In the genomic region with DNA sequence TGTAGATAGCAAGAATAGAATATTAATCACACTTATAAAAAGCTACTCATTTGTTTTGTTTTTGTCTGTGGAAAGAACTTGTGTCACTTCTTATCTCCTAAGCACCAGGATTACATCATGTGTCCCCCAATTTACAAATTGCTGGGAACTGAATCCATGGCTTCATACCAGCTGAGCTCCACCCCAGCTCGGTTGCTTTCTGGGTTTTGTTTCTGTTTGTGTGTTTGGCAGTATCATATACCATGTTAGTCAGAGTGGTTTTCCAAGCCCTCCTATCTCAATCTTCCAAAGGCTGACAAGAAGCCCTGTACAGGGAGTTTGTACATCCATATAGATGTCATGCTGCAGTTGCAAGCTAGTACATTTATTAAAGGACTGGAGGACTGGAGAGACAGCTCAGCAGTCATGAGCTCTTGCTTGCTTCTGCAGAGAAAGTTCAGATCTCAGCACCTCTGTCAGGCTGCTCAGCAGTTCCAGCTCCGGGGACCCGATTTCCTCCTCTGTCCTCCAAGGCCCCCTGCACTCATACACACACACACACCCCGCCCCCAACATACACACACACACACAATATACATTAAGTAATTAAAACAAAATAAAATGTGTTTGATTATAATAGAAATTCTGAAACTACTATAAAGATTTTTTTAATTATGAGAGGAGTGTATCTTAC, we compare ENCODE assay signal across 11 mouse cellular contexts. TPM values are rescaled to one million over a fixed set of nuclear protein-coding genes. Genes with fewer than 3 reads are reported as not detected.
DNase-seq lines count a peak whose midpoint lies in the region; ATAC-seq and TF ChIP-seq lines count a peak whose summit lies in the region.
"Had no signal": no experiment of that assay in that cellular context is flagged by ENCODE, and none has a peak within 500 bp of the region (broad histone marks: within the 10 kb centered on the region; RNA-seq: fewer than 3 reads in every experiment).

No protein-coding gene starts in this region.

- H3K36me3 ChIP-seq in liver, adult 2 months (ENCODE audit: control insufficient read depth, insufficient read depth, low read length), result peaks cover 4% of the 10 kb centered on the region
- H3K36me3 ChIP-seq in forebrain, embryonic 14.5 days (ENCODE audit: control insufficient read depth, insufficient read depth, low read length), result no peaks in the 10 kb centered on the region
- H3K36me3 ChIP-seq in limb, embryonic 12.5 days, result no peaks in the 10 kb centered on the region
- H3K36me3 ChIP-seq in stomach, embryonic 14.5 days (ENCODE audit: control insufficient read depth, insufficient read depth, low read length), result no peaks in the 10 kb centered on the region
- H3K36me3 ChIP-seq: G1E had no signal

- H3K4me2 ChIP-seq in forebrain, embryonic 14.5 days (ENCODE audit: low read length), result peak overlapping the region; percentile 44
- H3K4me2 ChIP-seq in limb, embryonic 12.5 days, result peak overlapping the region; percentile 53
- H3K4me2 ChIP-seq in stomach, embryonic 14.5 days (replicated peaks; ENCODE audit: low read depth, low read length), result 0 out of 2 replicates have a peak overlapping the region, but pooled peaks have one; percentile 26

- DNase-seq in liver, adult 2 months (ENCODE audit: extremely low read depth, low read depth, low spot score), result no peak
- no peak for DNase-seq in liver
- no peak for DNase-seq in forebrain, embryonic 14.5 days (ENCODE audit: low spot score)
- DNase-seq in adrenal gland, adult 2 months, result no peak
- no peak for DNase-seq in left cerebral cortex, adult 8-10 months (ENCODE audit: low spot score in 2 of 2)
- no peak for DNase-seq in layer of hippocampus, adult 9-10 months (ENCODE audit: low spot score)
- DNase-seq: lung, adult 18-20 months; right cerebral cortex, postnatal 25 days had no signal

- H3K4me1 ChIP-seq in liver, adult 2 months (ENCODE audit: control insufficient read depth, insufficient read depth, low read length), result peaks cover 41% of the 10 kb centered on the region
- H3K4me1 ChIP-seq in forebrain, embryonic 14.5 days (ENCODE audit: control insufficient read depth, insufficient read depth, low read length), result peaks cover 7% of the 10 kb centered on the region; the same call in 1 of the 2 replicates
- H3K4me1 ChIP-seq in limb, embryonic 12.5 days (replicated peaks), result peaks cover 24% of the 10 kb centered on the region
- H3K4me1 ChIP-seq in stomach, embryonic 14.5 days (ENCODE audit: control insufficient read depth, insufficient read depth, low read length), result peaks cover 10% of the 10 kb centered on the region; the same call in 1 of the 2 replicates

- TF ChIP-seq CTCF in liver, adult 2 months (IDR thresholded peaks at IDR 0.05; ENCODE audit: low read depth, low read length), result no peak

- TF ChIP-seq POLR2A in liver, adult 2 months (IDR thresholded peaks at IDR 0.05; ENCODE audit: extremely low read depth, insufficient read depth, low read length), result no peak

- H3K9ac ChIP-seq in liver, adult 2 months (ENCODE audit: low read depth, low read length), result peak overlapping the region; percentile 56
- H3K9ac ChIP-seq in forebrain, embryonic 14.5 days (ENCODE audit: low read length), result peak overlapping the region; percentile 52
- H3K9ac ChIP-seq in limb, embryonic 12.5 days (replicated peaks), result no peak overlapping the region; the same call in 1 of the 2 replicates
- no peak overlapping the region for H3K9ac ChIP-seq in stomach, embryonic 14.5 days (replicated peaks; ENCODE audit: low read depth, low read length)

- WGBS in liver, adult 2 months, result 54% methylated on average over 4 of the region's 4 CpGs
- WGBS in forebrain, embryonic 14.5 days, result 42% methylated on average over 4 of the region's 4 CpGs
- 64% methylated on average over 4 of the region's 4 CpGs for WGBS in limb, embryonic 12.5 days
- 44% methylated on average over 4 of the region's 4 CpGs for WGBS in stomach, embryonic 14.5 days

- peak; percentile 54 for ATAC-seq in forebrain, embryonic 14.5 days
- ATAC-seq in limb, embryonic 12.5 days (ENCODE audit: insufficient number of reproducible peaks, insufficient read depth, low FRiP score, low TSS enrichment, low read depth), result no peak
- no peak for ATAC-seq in stomach, embryonic 14.5 days (ENCODE audit: insufficient number of reproducible peaks, insufficient read depth, low FRiP score, low read depth)

- H3K27me3 ChIP-seq in liver, adult 2 months (ENCODE audit: control insufficient read depth, insufficient read depth, low read length), result no peaks in the 10 kb centered on the region
- H3K27me3 ChIP-seq in forebrain, embryonic 14.5 days (replicated peaks; ENCODE audit: control insufficient read depth, insufficient read depth, low read length), result no peaks in the 10 kb centered on the region
- H3K27me3 ChIP-seq in limb, embryonic 12.5 days, result no peaks in the 10 kb centered on the region
- H3K27me3 ChIP-seq in stomach, embryonic 14.5 days (ENCODE audit: control insufficient read depth, insufficient read depth, low read length), result no peaks in the 10 kb centered on the region

- no peaks in the 10 kb centered on the region for H3K9me3 ChIP-seq in forebrain, embryonic 14.5 days (replicated peaks; ENCODE audit: control insufficient read depth, low read length)
- H3K9me3 ChIP-seq in limb, embryonic 12.5 days, result 0 out of 2 replicates have a peak, but pooled peaks cover 3% of the 10 kb centered on the region
- no peaks in the 10 kb centered on the region for H3K9me3 ChIP-seq in stomach, embryonic 14.5 days (ENCODE audit: control insufficient read depth, low read depth, low read length)

- peak overlapping the region; percentile 49; the same call in 1 of the 2 replicates for H3K4me3 ChIP-seq in liver, adult 2 months (ENCODE audit: insufficient read depth, low read depth, low read length)
- peak overlapping the region; percentile 16; the same call in 1 of the 2 replicates for H3K4me3 ChIP-seq in forebrain, embryonic 14.5 days (ENCODE audit: low read depth, low read length)
- H3K4me3 ChIP-seq in limb, embryonic 12.5 days (replicated peaks), result no peak overlapping the region
- no peak overlapping the region for H3K4me3 ChIP-seq in stomach, embryonic 14.5 days (ENCODE audit: low read depth, low read length)

- H3K79me2 ChIP-seq in liver, adult 2 months (ENCODE audit: control insufficient read depth, insufficient read depth, low read length), result peaks cover 13% of the 10 kb centered on the region; the same call in 1 of the 2 replicates

- H3K27ac ChIP-seq in liver, adult 2 months (replicated peaks; ENCODE audit: insufficient read depth, low read depth, low read length), result peak overlapping the region; percentile 95
- no peak overlapping the region for H3K27ac ChIP-seq in forebrain, embryonic 14.5 days (ENCODE audit: low read depth, low read length)
- peak overlapping the region; percentile 75; the same call in 1 of the 2 replicates for H3K27ac ChIP-seq in limb, embryonic 12.5 days
- H3K27ac ChIP-seq in stomach, embryonic 14.5 days (ENCODE audit: low read length), result no peak overlapping the region

RNA-seq across cellular contexts. Expression of a gene that starts 6.1 kb away (rescaled TPM):
- total RNA-seq in liver, adult 2 months (2014; rRNA removed), result 39.7 and 60.6 TPM in 2 replicates
- polyA plus RNA-seq in liver, adult 2 months (2012; rRNA removed), result 11.4 and 12.4 TPM in 2 replicates
- 2.0 and 3.2 TPM in 2 replicates for polyA plus RNA-seq in forebrain, embryonic 14.5 days (2014; fragmentation: Nextera tagmentation; extraction: Ambion mirVana)
- 6.3 and 7.9 TPM in 2 replicates for polyA plus RNA-seq in limb, embryonic 12.5 days (2016; fragmentation: Nextera tagmentation; extraction: Ambion mirVana)
- 9.1 and 9.3 TPM in 2 replicates for polyA plus RNA-seq in stomach, embryonic 14.5 days (2014; fragmentation: Nextera tagmentation; extraction: Ambion mirVana)
- total RNA-seq in adrenal gland, adult 2 months (2021), result 1 to 10 TPM; 1.7 to 2.2 TPM
- 0.22 and 0.66 TPM in 2 replicates for polyA plus RNA-seq in adrenal gland, adult 2 months (2012; rRNA removed)
- total RNA-seq in left cerebral cortex, adult 8-10 months (2022), result 1 to 10 TPM in 2 of 4 experiments, under 1 TPM in 2; 0.58 to 1.1 (median 0.84) TPM
- polyA plus RNA-seq: G1E had no signal

RNA-seq across cellular contexts. Expression of a gene that starts 33.3 kb away (rescaled TPM):
- total RNA-seq in liver, adult 2 months (2014; rRNA removed), result 7.7 and 9.6 TPM in 2 replicates
- 5.5 and 6.2 TPM in 2 replicates for polyA plus RNA-seq in liver, adult 2 months (2012; rRNA removed)
- 27.9 and 33.1 TPM in 2 replicates for polyA plus RNA-seq in forebrain, embryonic 14.5 days (2014; fragmentation: Nextera tagmentation; extraction: Ambion mirVana)
- 35.6 and 35.7 TPM in 2 replicates for polyA plus RNA-seq in limb, embryonic 12.5 days (2016; fragmentation: Nextera tagmentation; extraction: Ambion mirVana)
- polyA plus RNA-seq in stomach, embryonic 14.5 days (2014; fragmentation: Nextera tagmentation; extraction: Ambion mirVana), result 29.1 and 30.9 TPM in 2 replicates
- total RNA-seq in adrenal gland, adult 2 months (2021), result 10 to 100 TPM; 21.1 to 23.5 TPM
- 11.9 and 12.9 TPM in 2 replicates for polyA plus RNA-seq in adrenal gland, adult 2 months (2012; rRNA removed)
- total RNA-seq in left cerebral cortex, adult 8-10 months (2022), result 10 to 100 TPM; 31.1 to 42.3 (median 33.2) TPM

Comparison
In these comparisons a context has a peak if more than half of its experiments do, and no peak if none do; other contexts are left out.
1. H3K27ac ChIP-seq: peak in liver, adult 2 months (single experiment) and limb, embryonic 12.5 days (single experiment); none in forebrain, embryonic 14.5 days (single experiment) and stomach, embryonic 14.5 days (single experiment).
2. H3K4me3 ChIP-seq: peak in liver, adult 2 months (single experiment) and forebrain, embryonic 14.5 days (single experiment); none in limb, embryonic 12.5 days (single experiment) and stomach, embryonic 14.5 days (single experiment).
3. H3K9ac ChIP-seq: peak in liver, adult 2 months (single experiment) and forebrain, embryonic 14.5 days (single experiment); none in limb, embryonic 12.5 days (single experiment) and stomach, embryonic 14.5 days (single experiment).
4. Peak in every context shown above with its lines, with median percentiles within 50 percentile points of each other: H3K4me2 ChIP-seq.